Mouse (Mus musculus) limb, embryonic 12.5 days (tissue): ENCODE data around the gene Epx. TPM values are rescaled to one million over a fixed set of nuclear protein-coding genes. Genes with fewer than 3 reads are reported as not detected.

ENCODE experiments used
- ATAC-seq: fragments of 200-750 bp; cut with Nextera tagmentation; 2 replicates; pipeline ENCODE4 v1.8.0; 2017; ENCODE audit warnings: low read depth, moderate TSS enrichment; ENCODE audit not compliant: insufficient number of reproducible peaks, insufficient read depth, low FRiP score, low TSS enrichment
- H3K27ac ChIP-seq: fragments of 300-500 bp; sonication (generic); 2 replicates; pipeline ENCODE4 v1.5.1; 2016; ENCODE audit warnings: mild to moderate bottlenecking, moderate library complexity
- H3K27me3 ChIP-seq: fragments of 300-500 bp; sonication (generic); 2 replicates; pipeline ENCODE4 v1.6.1; 2016; ENCODE audit warnings: mild to moderate bottlenecking, moderate library complexity
- H3K36me3 ChIP-seq: fragments of 300-500 bp; sonication (generic); 2 replicates; pipeline ENCODE4 v1.6.1; 2016; ENCODE audit warnings: mild to moderate bottlenecking, moderate library complexity
- H3K4me1 ChIP-seq: fragments of 300-500 bp; sonication (generic); replicated peaks from 2 replicates; pipeline ENCODE4 v1.6.1; 2016
- H3K4me2 ChIP-seq: fragments of 300-500 bp; sonication (generic); 2 replicates; pipeline ENCODE4 v1.6.1; 2016; ENCODE audit warnings: mild to moderate bottlenecking, moderate library complexity
- H3K4me3 ChIP-seq: fragments of 300-500 bp; sonication (generic); replicated peaks from 2 replicates; pipeline ENCODE4 v1.5.1; 2016; ENCODE audit warnings: mild to moderate bottlenecking
- H3K9ac ChIP-seq: fragments of 300-500 bp; sonication (generic); replicated peaks from 2 replicates; pipeline ENCODE4 v1.6.1; 2016; ENCODE audit warnings: mild to moderate bottlenecking, moderate library complexity
- H3K9me3 ChIP-seq: fragments of 300-500 bp; sonication (generic); 2 replicates; pipeline ENCODE4 v1.6.1; 2016; ENCODE audit warnings: mild to moderate bottlenecking, moderate library complexity
- WGBS: fragments of 180-500 bp; shearing (Covaris S2); methylation state at CpG from one replicate; pipeline ENCODE4 v1.1.7; 2016; 5-methylcytosine and 5-hydroxymethylcytosine counted together
- polyA plus RNA-seq: library from polyadenylated mRNA; unstranded; fragments of >200 nt; fragmentation: Nextera tagmentation; extraction: Ambion mirVana; gene quantifications from 2 replicates; pipeline ENCODE4 v1.2.1, GENCODE M21; 2016

Epx gene
- 0.09 and 0.19 TPM in 2 replicates for polyA plus RNA-seq

DNA sequence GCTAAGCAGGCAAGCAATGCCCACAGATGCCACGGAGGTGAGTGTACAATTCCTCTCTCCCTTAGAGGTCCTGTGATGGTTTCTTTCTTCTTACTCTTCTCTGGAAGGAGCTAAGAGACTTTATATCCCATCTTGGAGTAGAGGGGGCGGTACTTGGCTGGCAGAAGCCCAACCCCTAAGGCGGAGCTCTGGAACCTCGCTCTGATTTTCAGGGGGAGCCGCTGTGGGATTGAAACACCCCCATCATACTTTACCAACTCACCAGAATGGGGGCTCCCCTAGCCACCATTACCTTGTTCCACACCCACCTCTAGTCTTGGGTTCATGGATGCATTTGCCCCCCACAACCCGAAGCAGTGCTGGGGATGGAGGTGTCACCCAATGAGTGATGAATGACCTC, at the start of gene Epx:
Epx (minus strand) TSS at position 101 of the 400 bp plus-strand sequence.
- WGBS: 82% methylated on average over 6 of the region's 6 CpGs

DNA sequence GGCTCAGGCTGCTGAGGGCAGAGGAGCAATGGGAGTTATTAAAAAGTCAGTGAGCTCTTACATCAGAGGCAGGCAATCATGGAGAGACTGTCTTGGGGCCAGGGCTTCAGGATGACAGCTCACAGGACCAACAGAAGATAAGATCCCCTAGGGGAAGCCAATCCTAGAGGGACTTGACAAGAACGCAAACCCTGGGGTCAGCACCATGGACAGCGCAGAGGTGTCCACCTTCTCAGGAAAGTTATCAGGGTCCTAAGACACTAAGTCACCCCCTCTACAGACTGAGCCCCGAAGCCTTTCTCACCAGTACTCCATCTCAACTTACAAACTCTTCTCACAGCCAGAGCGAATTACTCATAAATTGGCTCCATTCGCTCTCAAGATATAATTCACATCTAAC, 45.6 kb upstream of the Epx start, which contains the start of gene Olfr464:
Olfr464 (minus strand) TSS at position 2 of the 400 bp plus-strand sequence.
- 33% methylated on average over 5 of the region's 5 CpGs for WGBS

More for the DNA sequence above, at the start of gene Epx:
- Histone ChIP-seq H3K9me3 (no peaks in the 10 kb centered on the region), H3K4me2 (no peak within 1 kb of the TSS), H3K36me3 (no peaks in the 10 kb centered on the region), H3K4me3 (no peak within 1 kb of the TSS), H3K27me3 (no peaks in the 10 kb centered on the region; the same call in 1 of the 2 replicates), H3K9ac (no peak within 1 kb of the TSS), H3K27ac (no peak within 1 kb of the TSS), H3K4me1 (peaks cover 11% of the 10 kb centered on the region; the same call in 1 of the 2 replicates)
- ATAC-seq: no peak

GRCm38 (mm10) chr11:87920301-87920700, 45.0 kb upstream of the Epx start:
- no peak overlapping the region for H3K4me2 ChIP-seq
- H3K4me1 ChIP-seq: no peaks in the 10 kb centered on the region
- no peak for ATAC-seq
- no peak overlapping the region for H3K9ac ChIP-seq
- WGBS: 59% methylated on average over 2 of the region's 2 CpGs
- no peaks in the 10 kb centered on the region for H3K9me3 ChIP-seq
- H3K4me3 ChIP-seq: no peak overlapping the region
- H3K36me3 ChIP-seq: no peaks in the 10 kb centered on the region
- H3K27ac ChIP-seq: no peak overlapping the region
- peaks cover 3% of the 10 kb centered on the region; the same call in 1 of the 2 replicates for H3K27me3 ChIP-seq

More for the DNA sequence above, 45.6 kb upstream of the Epx start, which contains the start of gene Olfr464:
- Histone ChIP-seq H3K4me3 (no peak within 1 kb of the TSS), H3K27me3 (peaks cover 3% of the 10 kb centered on the region; the same call in 1 of the 2 replicates), H3K36me3 (no peaks in the 10 kb centered on the region), H3K9me3 (no peaks in the 10 kb centered on the region), H3K9ac (no peak within 1 kb of the TSS), H3K4me2 (no peak within 1 kb of the TSS), H3K27ac (no peak within 1 kb of the TSS), H3K4me1 (no peaks in the 10 kb centered on the region)
- ATAC-seq: no peak

DNA sequence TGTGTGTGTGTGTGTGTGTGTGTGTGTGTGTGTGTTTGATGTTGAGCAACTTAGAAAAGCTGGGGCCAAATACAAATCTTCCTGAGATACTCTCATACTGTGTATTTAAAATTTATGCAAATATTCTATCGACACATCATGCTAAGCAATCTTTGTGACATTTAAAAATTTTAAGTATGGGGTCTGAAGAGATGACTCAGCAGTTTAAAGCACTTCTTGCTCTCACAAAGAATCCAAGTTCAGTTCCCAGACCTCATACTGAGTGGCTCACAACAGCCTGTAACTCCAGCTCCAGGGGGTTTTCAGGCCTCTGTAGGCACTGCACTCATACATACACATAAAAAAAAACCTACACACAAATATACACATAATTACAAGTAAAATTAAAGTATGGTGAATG, 40.7 kb upstream of the Epx start:
- Histone ChIP-seq H3K27me3 (no peaks in the 10 kb centered on the region), H3K27ac (no peak overlapping the region), H3K4me2 (no peak overlapping the region), H3K4me1 (no peaks in the 10 kb centered on the region), H3K9me3 (no peaks in the 10 kb centered on the region), H3K9ac (no peak overlapping the region), H3K36me3 (no peaks in the 10 kb centered on the region), H3K4me3 (no peak overlapping the region)
- ATAC-seq: no peak
- WGBS: 84% methylated on average over 1 of the region's 1 CpGs

- 74% methylated on average over 3 of the region's 3 CpGs for WGBS
- Histone ChIP-seq H3K36me3 (no peaks in the 10 kb centered on the region), H3K4me2 (no peak overlapping the region), H3K4me1 (no peaks in the 10 kb centered on the region), H3K27ac (no peak overlapping the region), H3K9me3 (no peaks in the 10 kb centered on the region), H3K27me3 (no peaks in the 10 kb centered on the region), H3K9ac (no peak overlapping the region), H3K4me3 (no peak overlapping the region)
- ATAC-seq: no peak
These were observed 29.0 kb upstream of the Epx start for GRCm38 (mm10) chr11:87904331-87904730.

GRCm38 (mm10) chr11:87897287-87897686, 22.0 kb upstream of the Epx start, which contains the start of gene Olfr463:
TSS of gene Olfr463 (minus strand) at chr11:87897387.
- no peak within 1 kb of the TSS for H3K27ac ChIP-seq
- H3K9ac ChIP-seq: no peak within 1 kb of the TSS
- no peak within 1 kb of the TSS for H3K4me3 ChIP-seq
- no peaks in the 10 kb centered on the region for H3K9me3 ChIP-seq
- no peak within 1 kb of the TSS for H3K4me2 ChIP-seq
- no peak for ATAC-seq
- no peaks in the 10 kb centered on the region; the same call in 1 of the 2 replicates for H3K4me1 ChIP-seq
- H3K27me3 ChIP-seq: peaks cover 11% of the 10 kb centered on the region
- H3K36me3 ChIP-seq: no peaks in the 10 kb centered on the region

DNA sequence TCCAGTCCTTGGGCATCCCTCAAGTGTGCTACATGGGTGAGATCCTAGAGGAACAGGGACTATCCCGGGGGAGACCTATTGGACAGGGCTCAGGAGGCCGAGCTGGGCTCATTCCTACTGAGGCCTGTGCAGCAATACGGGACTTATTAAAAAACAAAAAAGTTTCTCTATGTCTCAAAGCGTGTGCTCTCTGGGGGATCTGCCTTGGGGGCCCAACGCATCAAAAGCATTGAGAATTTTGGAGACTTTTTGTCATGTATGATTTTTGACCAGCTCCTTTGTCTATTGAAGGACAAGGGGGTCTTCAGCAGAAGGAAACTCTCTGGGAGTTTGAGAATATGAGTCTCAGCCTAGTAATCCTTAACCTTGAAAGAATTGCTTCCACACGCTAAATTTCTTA, 16.8 kb upstream of the Epx start, which contains the start of gene Olfr462:
Olfr462 (minus strand) TSS at position 101 of the 400 bp plus-strand sequence.
- Histone ChIP-seq H3K4me3 (no peak within 1 kb of the TSS), H3K27ac (no peak within 1 kb of the TSS), H3K9me3 (no peaks in the 10 kb centered on the region), H3K36me3 (no peaks in the 10 kb centered on the region), H3K4me1 (no peaks in the 10 kb centered on the region), H3K27me3 (no peaks in the 10 kb centered on the region), H3K9ac (no peak within 1 kb of the TSS), H3K4me2 (no peak within 1 kb of the TSS)
- 90% methylated on average over 6 of the region's 6 CpGs for WGBS
- no peak for ATAC-seq

DNA sequence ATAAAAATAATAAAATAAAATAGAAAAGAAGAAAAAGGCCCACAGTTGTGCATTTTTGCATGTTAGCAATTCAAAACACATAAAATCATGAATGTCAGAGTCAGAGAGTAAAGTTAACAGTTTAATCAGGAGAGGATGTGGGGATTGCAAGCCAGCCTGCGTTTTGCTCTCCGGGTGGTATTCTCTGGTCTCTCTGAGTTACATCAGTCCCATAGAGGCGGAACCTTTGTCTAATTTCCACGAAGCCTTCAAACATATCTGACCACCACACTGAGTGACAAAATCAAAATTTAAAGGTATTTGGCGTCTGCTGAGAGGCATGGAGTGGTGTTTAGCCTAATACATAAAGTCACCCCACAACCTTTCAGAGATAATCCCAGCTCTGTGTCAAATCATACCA, 9.5 kb upstream of the Epx start:
- no peak overlapping the region for H3K4me3 ChIP-seq
- H3K27me3 ChIP-seq: no peaks in the 10 kb centered on the region
- peaks cover 9% of the 10 kb centered on the region; the same call in 1 of the 2 replicates for H3K4me1 ChIP-seq
- no peak for ATAC-seq
- no peaks in the 10 kb centered on the region for H3K36me3 ChIP-seq
- H3K9me3 ChIP-seq: no peaks in the 10 kb centered on the region
- WGBS: 81% methylated on average over 5 of the region's 5 CpGs
- H3K9ac ChIP-seq: no peak overlapping the region
- no peak overlapping the region for H3K4me2 ChIP-seq
- no peak overlapping the region for H3K27ac ChIP-seq

DNA sequence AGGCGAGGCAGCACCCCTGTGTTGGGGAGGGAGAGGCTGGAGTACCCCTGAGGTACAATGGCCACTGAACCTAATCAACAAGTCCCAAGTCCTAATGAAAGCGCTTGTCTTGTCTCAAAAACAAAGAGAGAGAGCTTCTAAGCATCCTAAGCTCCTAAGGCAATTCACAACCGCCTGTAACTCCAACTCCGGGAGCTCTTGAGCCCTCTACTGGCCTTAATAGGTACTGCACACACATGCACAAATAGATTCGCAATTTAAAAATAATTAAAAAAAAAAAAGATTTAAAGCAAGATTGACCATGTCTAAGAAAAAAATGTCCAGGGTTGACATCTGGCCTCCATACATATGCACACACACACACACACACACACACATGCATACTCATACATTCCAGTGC, 8.2 kb upstream of the Epx start:
- no peaks in the 10 kb centered on the region for H3K9me3 ChIP-seq
- no peak overlapping the region for H3K4me2 ChIP-seq
- no peak overlapping the region for H3K4me3 ChIP-seq
- no peaks in the 10 kb centered on the region for H3K27me3 ChIP-seq
- no peaks in the 10 kb centered on the region for H3K36me3 ChIP-seq
- 45% methylated on average over 5 of the region's 5 CpGs for WGBS
- no peak overlapping the region for H3K9ac ChIP-seq
- no peak overlapping the region for H3K27ac ChIP-seq
- peaks cover 14% of the 10 kb centered on the region; the same call in 1 of the 2 replicates for H3K4me1 ChIP-seq
- ATAC-seq: no peak

GRCm38 (mm10) chr11:87881714-87882113, 6.4 kb upstream of the Epx start:
- Histone ChIP-seq H3K4me2 (no peak overlapping the region), H3K9me3 (no peaks in the 10 kb centered on the region), H3K27ac (no peak overlapping the region), H3K9ac (no peak overlapping the region), H3K27me3 (no peaks in the 10 kb centered on the region), H3K36me3 (no peaks in the 10 kb centered on the region), H3K4me3 (no peak overlapping the region), H3K4me1 (peaks cover 14% of the 10 kb centered on the region; the same call in 1 of the 2 replicates)
- no peak for ATAC-seq
- WGBS: 65% methylated on average over 4 of the region's 4 CpGs

DNA sequence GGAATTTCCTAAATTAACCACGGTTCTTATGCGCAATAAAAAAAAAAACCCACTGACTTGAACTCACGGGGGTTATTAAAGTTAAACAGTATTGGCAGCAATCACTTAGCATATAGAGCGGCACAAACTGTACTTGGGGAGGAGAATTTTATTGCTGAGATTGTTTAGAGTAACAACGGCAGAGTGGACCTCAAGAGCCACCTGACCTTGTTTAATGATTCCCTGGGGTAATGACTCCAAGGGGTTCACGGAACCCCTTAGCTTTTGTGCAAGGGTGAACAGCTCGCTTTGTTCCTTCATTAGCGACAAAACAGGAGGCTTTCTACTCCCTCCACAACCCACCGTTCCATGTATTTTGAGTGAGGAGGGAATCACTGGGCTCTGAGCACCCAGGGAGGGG, 4.5 kb upstream of the Epx start:
- H3K9ac ChIP-seq: no peak overlapping the region
- no peak overlapping the region for H3K4me3 ChIP-seq
- 41% methylated on average over 9 of the region's 9 CpGs for WGBS
- no peaks in the 10 kb centered on the region for H3K36me3 ChIP-seq
- no peak overlapping the region for H3K4me2 ChIP-seq
- no peak for ATAC-seq
- no peaks in the 10 kb centered on the region for H3K27me3 ChIP-seq
- peak overlapping the region; percentile 51; the same call in 1 of the 2 replicates for H3K27ac ChIP-seq
- no peaks in the 10 kb centered on the region for H3K9me3 ChIP-seq
- peaks cover 14% of the 10 kb centered on the region; the same call in 1 of the 2 replicates for H3K4me1 ChIP-seq

DNA sequence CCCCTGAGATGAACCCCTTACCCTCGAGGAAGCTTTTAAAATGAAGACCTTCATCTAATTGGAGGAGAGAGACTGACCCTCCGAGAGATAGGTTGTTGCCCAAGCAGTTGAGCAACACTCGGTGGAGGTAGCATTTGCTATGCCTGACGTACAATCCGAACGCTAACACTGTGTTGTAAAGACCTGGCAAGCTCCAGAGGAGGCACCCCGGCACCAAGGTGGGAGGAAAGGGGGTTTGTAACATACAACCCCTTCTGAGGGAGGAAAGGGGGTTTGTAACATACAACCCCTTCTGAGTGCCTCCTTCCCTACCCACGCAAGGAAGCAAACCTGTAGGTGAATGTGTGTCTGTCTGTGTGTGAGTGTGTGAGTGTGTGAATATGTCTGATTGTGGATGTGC, 3.6 kb downstream of the Epx start:
- H3K27me3 ChIP-seq: no peaks in the 10 kb centered on the region; the same call in 1 of the 2 replicates
- ATAC-seq: no peak
- H3K9me3 ChIP-seq: no peaks in the 10 kb centered on the region
- H3K36me3 ChIP-seq: no peaks in the 10 kb centered on the region
- no peak overlapping the region for H3K4me3 ChIP-seq
- 38% methylated on average over 8 of the region's 8 CpGs for WGBS
- H3K4me1 ChIP-seq: no peaks in the 10 kb centered on the region; the same call in 1 of the 2 replicates
- H3K27ac ChIP-seq: no peak overlapping the region
- H3K9ac ChIP-seq: no peak overlapping the region
- no peak overlapping the region for H3K4me2 ChIP-seq
